Mouse (Mus musculus): Measurements from ENCODE around the gene Dusp14.

The Dusp14 gene

GRCm38 (mm10) chr11:84066927-84067645, 2.0 kb downstream of the Dusp14 start:
- peak; percentile 60 for DNase-seq (ENCODE audit: low read depth, low spot score)

- DNase-seq (ENCODE audit: low read depth, low spot score): peak; percentile 59
These were observed 3.0 kb downstream of the Dusp14 start for GRCm38 (mm10) chr11:84066071-84066481.

DNA sequence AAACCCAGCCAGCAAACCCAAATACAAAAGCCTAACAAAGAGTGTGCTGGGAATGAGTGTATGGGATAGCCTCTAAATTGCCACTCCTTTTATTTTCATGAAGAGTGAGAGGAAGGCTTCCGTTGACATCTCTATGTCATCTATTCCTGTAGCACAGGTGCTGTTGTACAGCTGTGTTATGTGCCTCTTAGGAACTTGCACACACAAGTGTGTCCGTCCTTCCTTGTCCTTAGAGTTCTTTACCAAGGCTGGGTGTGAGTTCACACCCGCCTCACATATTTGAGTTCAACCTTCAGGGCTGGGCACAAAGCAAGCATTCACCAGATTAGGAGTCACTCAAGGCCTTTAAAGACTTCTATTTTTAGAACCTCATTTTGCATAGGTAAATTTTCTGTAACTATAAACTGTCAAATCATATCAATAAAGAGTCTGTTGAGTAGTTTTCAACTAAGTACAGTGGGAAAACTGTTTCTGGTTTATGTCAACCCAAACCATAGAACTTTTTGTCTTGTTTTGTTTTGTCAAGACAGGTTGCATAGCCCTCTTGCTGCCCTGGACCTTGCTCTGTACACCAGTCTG, 5.3 kb downstream of the Dusp14 start:
- no peak for DNase-seq (ENCODE audit: low read depth, low spot score)

GRCm38 (mm10) chr11:84062805-84063204, 6.3 kb downstream of the Dusp14 start:
- no peak for DNase-seq (ENCODE audit: low read depth, low spot score)

DNA sequence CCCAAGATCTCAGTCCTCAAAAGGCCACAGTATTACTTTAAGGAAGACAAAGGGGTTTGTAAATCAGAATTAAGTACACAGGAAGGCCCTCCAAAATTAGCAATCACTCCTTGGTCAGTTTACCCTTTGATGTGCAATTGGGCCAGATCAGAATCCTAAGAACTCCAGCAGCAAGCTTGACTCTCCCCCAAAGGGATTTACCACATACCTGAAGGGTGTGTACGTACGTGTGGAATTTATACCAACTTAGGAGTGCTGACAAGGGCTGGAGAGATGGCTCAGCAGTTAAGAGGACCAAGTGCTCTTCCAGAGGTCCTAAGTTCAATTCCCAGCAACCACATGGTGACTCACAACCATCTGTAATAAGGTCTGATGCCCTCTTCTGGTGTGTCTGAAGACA, 7.2 kb downstream of the Dusp14 start:
- no peak for DNase-seq (ENCODE audit: low read depth, low spot score)

GRCm38 (mm10) chr11:84060635-84061034, 8.4 kb downstream of the Dusp14 start:
- no peak for DNase-seq (ENCODE audit: low read depth, low spot score)

- no peak for DNase-seq (ENCODE audit: low read depth, low spot score)
These were observed 9.3 kb downstream of the Dusp14 start for GRCm38 (mm10) chr11:84059784-84060183.

DNA sequence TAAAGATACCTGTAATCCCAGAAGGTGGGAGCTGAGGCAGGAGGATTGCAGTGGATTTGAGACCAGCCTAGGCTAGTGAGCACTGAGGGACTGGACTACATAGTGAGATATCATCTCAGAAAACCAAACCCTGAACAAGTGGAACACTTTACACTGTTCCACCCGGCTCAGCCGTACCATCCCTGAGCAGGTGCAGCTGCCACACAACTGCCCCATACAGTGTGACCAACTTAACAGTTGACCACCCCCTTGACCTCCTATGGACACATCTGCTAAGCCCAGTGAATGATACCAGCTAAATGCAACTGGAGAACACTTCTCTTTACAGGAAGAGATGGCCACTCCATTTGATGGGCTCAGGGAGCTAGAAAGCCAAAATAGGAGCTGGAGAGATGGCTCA, 11.6 kb downstream of the Dusp14 start:
- DNase-seq (ENCODE audit: low read depth, low spot score): no peak

DNA sequence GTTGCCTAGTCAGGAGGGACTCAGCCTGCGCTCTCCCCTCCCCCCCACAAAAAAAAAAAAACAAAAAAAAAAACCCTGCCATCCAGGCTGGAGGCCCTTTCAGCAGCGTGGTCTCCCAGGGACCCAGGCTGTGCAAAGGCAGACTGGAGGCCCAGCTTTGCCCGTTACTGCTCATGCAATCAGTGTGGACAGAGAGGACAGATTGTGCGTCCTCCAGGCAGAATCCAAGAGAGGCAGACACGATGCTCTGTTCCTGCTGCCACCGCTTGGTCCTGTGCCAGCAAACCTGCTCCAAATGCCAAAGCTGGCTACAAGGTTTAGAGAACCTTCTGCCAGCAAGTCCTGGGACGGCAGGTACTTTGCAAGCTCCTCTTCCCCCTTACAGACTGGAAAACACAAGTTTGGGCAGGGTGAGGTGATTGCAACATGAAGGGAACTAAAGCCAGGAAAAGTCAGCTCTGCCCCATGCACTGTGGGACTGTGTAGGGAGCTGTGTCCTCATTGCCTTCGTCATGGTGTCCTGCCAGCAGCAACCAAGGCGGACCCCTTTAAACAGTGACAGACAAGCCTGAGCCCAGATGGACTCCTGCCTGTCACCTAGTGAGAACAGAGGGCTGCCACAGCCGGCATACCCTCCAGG, 15.4 kb downstream of the Dusp14 start:
- no peak for DNase-seq (ENCODE audit: low read depth, low spot score)

DNA sequence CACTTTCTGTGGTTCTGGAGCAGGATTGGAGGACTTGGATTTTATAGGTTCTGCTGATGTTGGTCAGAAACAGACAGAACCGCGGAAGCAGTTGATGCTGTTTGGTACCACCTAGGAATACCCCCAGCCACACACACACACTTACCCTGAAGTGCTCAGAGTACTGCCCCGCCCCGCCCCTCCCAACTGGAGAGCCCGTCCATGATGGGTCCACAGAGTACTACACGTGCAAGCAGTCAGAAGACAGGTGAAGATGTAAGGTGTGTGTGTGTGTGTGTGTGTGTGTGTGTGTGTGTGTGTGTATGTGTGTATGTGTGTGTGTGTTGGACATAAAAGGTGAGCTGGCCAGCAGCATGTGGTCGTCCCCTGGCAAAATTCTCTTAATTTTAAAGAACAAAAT, 16.0 kb downstream of the Dusp14 start:
- no peak for DNase-seq (ENCODE audit: low read depth, low spot score)

DNA sequence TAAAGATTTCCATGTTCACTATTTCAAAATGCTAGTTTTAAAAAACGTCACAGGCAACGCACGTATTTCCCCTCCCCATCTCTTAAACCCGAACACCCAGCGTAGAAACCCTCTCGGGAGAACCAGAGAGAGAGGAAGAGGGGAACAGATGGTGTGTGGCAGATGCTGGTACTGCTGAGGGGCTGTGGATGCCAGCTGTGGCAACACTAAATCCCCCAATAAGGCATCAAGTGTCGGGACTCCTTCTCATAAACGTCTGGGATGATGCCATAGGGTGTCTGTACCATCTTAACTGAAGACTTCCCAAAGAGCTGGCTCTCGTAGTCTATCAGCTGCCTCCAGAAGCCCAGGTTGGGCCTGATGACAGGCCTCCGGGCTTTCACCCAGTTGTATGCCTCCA, 20.6 kb downstream of the Dusp14 start:
- DNase-seq (ENCODE audit: low read depth, low spot score): no peak

DNA sequence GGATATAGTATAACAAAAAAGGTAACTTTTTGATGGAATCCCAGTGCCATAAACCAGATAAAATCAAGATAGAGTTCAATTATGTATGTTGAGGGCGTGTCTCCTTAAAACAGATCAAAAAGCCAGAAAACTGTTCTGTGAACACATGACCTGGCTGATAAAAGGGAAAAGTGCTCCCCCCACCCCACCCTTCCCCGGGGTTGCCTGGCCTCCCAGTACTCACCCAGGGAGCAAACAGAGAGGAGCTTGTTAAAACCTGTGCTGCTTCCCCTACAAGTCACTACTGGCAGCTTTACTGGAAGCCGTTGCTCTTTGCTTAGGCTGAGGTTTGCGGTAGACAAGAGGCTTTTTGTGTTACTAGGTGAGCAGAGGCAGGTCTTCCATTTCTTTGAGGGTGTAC, 21.8 kb downstream of the Dusp14 start:
- DNase-seq (ENCODE audit: low read depth, low spot score): no peak

DNA sequence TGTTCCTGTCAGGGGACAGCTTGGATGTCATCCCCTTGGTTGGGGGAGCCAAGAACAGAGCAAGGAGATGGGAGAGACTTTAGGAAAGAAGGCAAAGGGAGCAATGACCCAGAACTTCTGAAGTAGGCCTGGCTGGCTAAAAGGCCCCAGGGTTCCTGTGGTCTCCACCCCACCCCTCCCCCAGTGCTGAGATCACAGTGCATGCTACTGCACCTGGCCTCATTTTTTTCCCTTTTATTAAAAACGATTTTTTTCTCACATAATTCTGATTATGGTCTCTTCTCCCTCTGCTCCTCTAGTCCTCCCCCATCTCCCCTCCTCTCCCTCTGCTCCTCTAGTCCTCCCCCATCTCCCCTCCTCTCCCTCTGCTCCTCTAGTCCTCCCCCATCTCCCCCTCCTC, 24.1 kb downstream of the Dusp14 start:
- no peak for DNase-seq (ENCODE audit: low read depth, low spot score)

DNA sequence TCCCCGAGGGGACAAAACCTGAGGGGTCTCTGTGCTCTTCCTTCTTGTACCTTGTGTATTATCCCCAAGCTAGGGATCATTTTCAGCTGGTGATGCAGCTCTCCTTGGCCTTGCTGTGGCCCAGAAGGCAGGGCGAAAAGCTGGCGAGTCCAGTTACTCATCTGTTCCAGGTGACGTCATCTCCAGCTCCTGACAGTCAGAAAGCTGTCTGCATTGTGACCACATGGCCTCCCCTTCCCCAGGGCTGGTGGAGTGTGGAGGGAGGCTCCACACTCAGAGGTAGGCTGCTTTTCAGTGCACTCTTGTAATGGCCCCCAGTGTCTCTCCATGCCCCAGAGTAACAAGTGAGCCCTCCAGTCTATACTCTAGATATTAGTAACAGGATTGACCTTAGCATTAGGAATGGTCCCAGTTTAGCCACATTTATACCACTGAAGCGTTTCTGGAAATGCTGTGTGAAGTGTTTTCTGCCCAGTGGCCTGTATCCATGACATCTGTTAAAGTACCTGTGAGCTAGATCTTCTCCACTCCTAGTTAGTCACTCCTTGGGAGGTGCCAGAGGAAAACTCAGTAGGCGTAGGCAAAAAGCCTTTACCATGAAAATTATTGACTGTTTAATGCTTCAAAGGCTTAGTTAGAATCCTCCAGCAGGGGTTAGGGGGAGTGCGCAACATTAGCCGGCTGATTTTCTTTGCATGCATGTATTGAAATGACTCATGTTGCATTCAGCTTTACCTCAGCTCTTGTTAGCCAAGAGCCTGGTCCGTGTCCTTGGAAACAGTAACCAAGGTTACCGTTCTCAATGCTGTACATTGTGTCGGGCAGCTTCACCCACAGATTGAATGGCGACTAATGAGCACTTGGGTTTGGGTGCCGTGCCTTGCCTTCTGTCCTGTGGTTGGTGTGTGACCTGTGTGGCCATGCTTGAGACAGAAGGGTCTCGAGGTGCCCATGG, 26.0 kb downstream of the Dusp14 start:
- DNase-seq (ENCODE audit: low read depth, low spot score): peak; percentile 26

DNA sequence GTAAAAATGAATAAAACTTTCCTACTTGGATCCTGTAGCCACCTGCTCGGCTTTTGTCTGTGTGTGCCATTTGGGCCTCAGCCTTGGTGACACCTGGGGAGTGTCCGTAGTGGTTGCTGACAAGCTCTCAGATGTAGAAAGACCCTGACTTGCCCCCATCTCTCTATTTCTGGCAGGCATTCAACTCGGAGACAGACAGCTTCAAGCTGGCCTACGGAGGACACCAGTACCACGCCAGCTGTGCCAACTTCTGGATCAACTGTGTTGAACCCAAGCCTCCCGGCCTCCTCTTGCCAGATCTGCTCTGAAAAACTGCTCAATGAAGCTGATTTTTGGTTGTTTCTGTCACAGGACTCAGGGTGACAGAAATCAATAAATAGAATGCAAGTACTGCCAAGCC, 28.4 kb downstream of the Dusp14 start:
- DNase-seq (ENCODE audit: low read depth, low spot score): no peak

DNA sequence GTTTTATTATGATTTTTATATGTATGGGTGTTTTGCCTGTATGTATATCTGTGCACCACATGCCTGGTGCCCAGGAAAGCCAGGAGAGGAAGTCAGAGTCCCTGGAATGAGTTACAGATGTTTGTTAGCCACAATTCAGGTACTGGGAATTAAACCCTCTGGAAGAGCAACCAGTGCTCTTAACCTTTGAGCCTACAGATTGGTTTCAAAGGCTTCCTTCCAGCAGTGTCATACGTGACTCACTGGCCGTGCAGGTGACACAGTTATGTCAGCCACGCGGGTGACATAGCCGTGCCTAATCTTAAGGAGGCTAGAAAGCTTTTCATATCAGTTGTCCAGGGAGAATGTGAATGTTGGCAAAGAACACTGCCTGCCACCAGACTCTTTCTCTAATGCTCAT, 35.4 kb downstream of the Dusp14 start:
- no peak for DNase-seq (ENCODE audit: low read depth, low spot score)

- DNase-seq (ENCODE audit: low read depth, low spot score): no peak
These were observed 36.5 kb downstream of the Dusp14 start for GRCm38 (mm10) chr11:84032559-84032958.

DNA sequence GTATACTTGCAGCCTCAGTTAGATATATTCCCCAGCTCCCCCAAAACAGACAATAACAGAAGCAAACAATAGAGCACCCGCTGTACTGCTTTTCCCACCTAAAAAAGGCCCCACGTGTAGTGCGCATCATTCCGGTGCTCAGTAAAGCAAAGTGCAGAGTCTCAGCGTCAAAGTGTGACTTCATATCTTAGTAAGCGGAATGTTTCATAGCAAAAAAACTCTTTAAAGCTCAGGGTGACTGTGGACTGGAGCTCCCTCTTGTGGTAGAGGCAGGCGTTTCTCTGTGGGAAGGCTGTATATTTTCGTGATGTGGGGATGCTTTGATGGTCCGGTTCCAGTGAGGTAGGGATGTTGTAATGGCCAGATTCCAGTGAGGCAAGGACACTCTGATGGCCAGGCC, 37.1 kb downstream of the Dusp14 start:
- DNase-seq (ENCODE audit: low read depth, low spot score): peak; percentile 67

- DNase-seq (ENCODE audit: low read depth, low spot score): no peak
These were observed 40.6 kb downstream of the Dusp14 start for GRCm38 (mm10) chr11:84028271-84029028.

- DNase-seq (ENCODE audit: low read depth, low spot score): no peak
These were observed 41.8 kb downstream of the Dusp14 start for GRCm38 (mm10) chr11:84027231-84027630.

GRCm38 (mm10) chr11:84016810-84017508, 52.1 kb downstream of the Dusp14 start:
- no peak for DNase-seq (ENCODE audit: low read depth, low spot score)

Measured in CD4-positive, CD25-positive, alpha-beta regulatory T cell, adult 2 months (primary cell).